In genomic region chr1:180400691-180401455, GRCm38 (mm10) we compare ENCODE assay signal across 16 mouse cellular contexts.
DNase-seq lines count a peak whose midpoint lies in the region; ATAC-seq and TF ChIP-seq lines count a peak whose summit lies in the region.
"Had no signal": no experiment of that assay in that cellular context is flagged by ENCODE, and none has a peak within 500 bp of the region (broad histone marks: within the 10 kb centered on the region; RNA-seq: fewer than 3 reads in every experiment).

No protein-coding gene starts in this region.

- no peak overlapping the region for H3K4me2 ChIP-seq in intestine, embryonic 15.5 days (replicated peaks)
- no peak overlapping the region for H3K4me2 ChIP-seq in intestine, postnatal 0 days (replicated peaks; ENCODE audit: low read depth)
- H3K4me2 ChIP-seq in lung, embryonic 15.5 days: no peak overlapping the region
- H3K4me2 ChIP-seq: hindbrain, embryonic 12.5 days; limb, embryonic 12.5 days; midbrain, embryonic 13.5 days had no signal

- no peaks in the 10 kb centered on the region for H3K36me3 ChIP-seq in intestine, embryonic 15.5 days
- no peaks in the 10 kb centered on the region for H3K36me3 ChIP-seq in intestine, postnatal 0 days (ENCODE audit: control insufficient read depth, insufficient read depth)
- no peaks in the 10 kb centered on the region for H3K36me3 ChIP-seq in lung, embryonic 15.5 days
- no peaks in the 10 kb centered on the region for H3K36me3 ChIP-seq in embryonic facial prominence, embryonic 10.5 days (replicated peaks)
- H3K36me3 ChIP-seq: hindbrain, embryonic 12.5 days; limb, embryonic 12.5 days; midbrain, embryonic 13.5 days had no signal

- 0 out of 2 replicates have a peak overlapping the region, but pooled peaks have one; percentile 6 for H3K27ac ChIP-seq in intestine, embryonic 15.5 days
- H3K27ac ChIP-seq in intestine, postnatal 0 days (ENCODE audit: low read depth, low read length): no peak overlapping the region
- peak overlapping the region; percentile 95; the same call in 1 of the 2 replicates for H3K27ac ChIP-seq in lung, embryonic 15.5 days
- 0 out of 2 replicates have a peak overlapping the region, but pooled peaks have one; percentile 20 for H3K27ac ChIP-seq in embryonic facial prominence, embryonic 10.5 days (replicated peaks)
- H3K27ac ChIP-seq: hindbrain, embryonic 12.5 days; limb, embryonic 12.5 days; midbrain, embryonic 13.5 days had no signal

- no peak for TF ChIP-seq POLR2A in lung, adult 2 months (IDR thresholded peaks at IDR 0.05; ENCODE audit: borderline replicate concordance, extremely low read depth, low read depth, low read length)

- DNase-seq in lung, adult 2 months: no peak
- DNase-seq in embryonic facial prominence, embryonic 10.5 days (ENCODE audit: low spot score): no peak
- DNase-seq in Muller cell, postnatal 12 days (ENCODE audit: inconsistent ontology term): no peak
- DNase-seq in left cerebral cortex, postnatal 10 days (ENCODE audit: extremely low spot score in 1 of 2, low spot score in 2 of 2): no peak
- DNase-seq: cerebellum, adult 9-11 months; gastrocnemius, postnatal 36 days; kidney, postnatal 14 days had no signal

- no peaks in the 10 kb centered on the region for H3K9me3 ChIP-seq in intestine, embryonic 15.5 days
- H3K9me3 ChIP-seq in intestine, postnatal 0 days (ENCODE audit: control insufficient read depth): no peaks in the 10 kb centered on the region
- no peaks in the 10 kb centered on the region for H3K9me3 ChIP-seq in lung, embryonic 15.5 days
- no peaks in the 10 kb centered on the region for H3K9me3 ChIP-seq in embryonic facial prominence, embryonic 10.5 days
- H3K9me3 ChIP-seq: hindbrain, embryonic 12.5 days; limb, embryonic 12.5 days; midbrain, embryonic 13.5 days had no signal

- no peaks in the 10 kb centered on the region for H3K27me3 ChIP-seq in intestine, embryonic 15.5 days (replicated peaks)
- no peaks in the 10 kb centered on the region for H3K27me3 ChIP-seq in intestine, postnatal 0 days (replicated peaks; ENCODE audit: control insufficient read depth, insufficient read depth, low read length)
- no peaks in the 10 kb centered on the region for H3K27me3 ChIP-seq in lung, embryonic 15.5 days
- no peaks in the 10 kb centered on the region for H3K27me3 ChIP-seq in embryonic facial prominence, embryonic 10.5 days (replicated peaks; ENCODE audit: low read depth, poor library complexity, severe bottlenecking)
- H3K27me3 ChIP-seq: hindbrain, embryonic 12.5 days; limb, embryonic 12.5 days; midbrain, embryonic 13.5 days; Patski had no signal

- intact Hi-C loops in left cerebral cortex, postnatal 10 days (cut with DNase I): no loop called here

- TF ChIP-seq CTCF in intestine, postnatal 0 days (IDR thresholded peaks at IDR 0.05; ENCODE audit: low read depth): no peak
- TF ChIP-seq CTCF in lung, adult 2 months (IDR thresholded peaks at IDR 0.05; ENCODE audit: insufficient read depth, low read length): no peak

- no peak overlapping the region for H3K4me3 ChIP-seq in intestine, embryonic 15.5 days (replicated peaks)
- no peak overlapping the region for H3K4me3 ChIP-seq in intestine, postnatal 0 days (ENCODE audit: low read depth, low read length)
- no peak overlapping the region for H3K4me3 ChIP-seq in lung, embryonic 15.5 days
- H3K4me3 ChIP-seq in lung, adult 2 months (replicated peaks; ENCODE audit: extremely low read depth, low read depth, low read length): no peak overlapping the region
- no peak overlapping the region for H3K4me3 ChIP-seq in embryonic facial prominence, embryonic 10.5 days
- H3K4me3 ChIP-seq: erythroblast, embryonic 14.5 days; hindbrain, embryonic 12.5 days; limb, embryonic 12.5 days; midbrain, embryonic 13.5 days had no signal

- H3K9ac ChIP-seq in intestine, embryonic 15.5 days: no peak overlapping the region
- H3K9ac ChIP-seq in intestine, postnatal 0 days (ENCODE audit: low read depth, low read length): no peak overlapping the region
- no peak overlapping the region for H3K9ac ChIP-seq in lung, embryonic 15.5 days
- H3K9ac ChIP-seq: hindbrain, embryonic 12.5 days; limb, embryonic 12.5 days; midbrain, embryonic 13.5 days had no signal

- 71% methylated on average over 4 of the region's 4 CpGs for WGBS in intestine, embryonic 15.5 days
- WGBS in intestine, postnatal 0 days: 61% methylated on average over 4 of the region's 4 CpGs
- 67% methylated on average over 4 of the region's 4 CpGs for whole genome bisulfite sequencing in lung, embryonic 15.5 days
- WGBS in lung, adult 2 months: 40% methylated on average over 4 of the region's 4 CpGs
- 84% methylated on average over 4 of the region's 4 CpGs for WGBS in embryonic facial prominence, embryonic 10.5 days

- peaks cover 39% of the 10 kb centered on the region for H3K4me1 ChIP-seq in intestine, embryonic 15.5 days (replicated peaks)
- peaks cover 22% of the 10 kb centered on the region for H3K4me1 ChIP-seq in intestine, postnatal 0 days (replicated peaks; ENCODE audit: control insufficient read depth, insufficient read depth, low read length)
- peaks cover 69% of the 10 kb centered on the region for H3K4me1 ChIP-seq in lung, embryonic 15.5 days
- peaks cover 63% of the 10 kb centered on the region for H3K4me1 ChIP-seq in lung, adult 2 months (ENCODE audit: control insufficient read depth, insufficient read depth, low read length)
- H3K4me1 ChIP-seq in embryonic facial prominence, embryonic 10.5 days: peaks cover 37% of the 10 kb centered on the region
- H3K4me1 ChIP-seq: midbrain, embryonic 13.5 days had no signal

- ATAC-seq in intestine, embryonic 15.5 days: no peak
- no peak for ATAC-seq in intestine, postnatal 0 days
- ATAC-seq in lung, embryonic 15.5 days (ENCODE audit: borderline replicate concordance, extremely low read depth, low FRiP score, low TSS enrichment): no peak
- ATAC-seq in megakaryocyte, adult 5-6 weeks (ENCODE audit: poor library complexity, severe bottlenecking): peak; percentile 10; the same call in 1 of the 2 replicates
- ATAC-seq: midbrain, embryonic 13.5 days; Patski had no signal
